Mouse (Mus musculus): ENCODE measurements at regions not wholly inside any gene's neighbourhood (a gene's known extent, or its start where the extent isn't known, plus 50 kb on each side); places are given as distances from the start of the nearest gene placed in this dataset.

- 90% methylated on average over 5 of the region's 5 CpGs for WGBS
- Histone ChIP-seq H3K4me1 (no peaks in the 10 kb centered on the region), H3K4me2 (replicated peaks) (no peak overlapping the region), H3K36me3 (no peaks in the 10 kb centered on the region), H3K27me3 (no peaks in the 10 kb centered on the region), H3K4me3 (no peak overlapping the region), H3K9me3 (no peaks in the 10 kb centered on the region), H3K9ac (no peak overlapping the region), H3K27ac (no peak overlapping the region)
- ATAC-seq (ENCODE audit: insufficient number of reproducible peaks, insufficient read depth, low FRiP score, low TSS enrichment), result no peak
Measured at GRCm38 (mm10) chr2:169445877-169446276, 141.7 kb downstream of the Gm11011 start.

- no peaks in the 10 kb centered on the region for H3K36me3 ChIP-seq
- H3K9ac ChIP-seq, result no peak overlapping the region
- no peaks in the 10 kb centered on the region for H3K4me1 ChIP-seq
- no peak for ATAC-seq (ENCODE audit: insufficient number of reproducible peaks, insufficient read depth, low FRiP score, low TSS enrichment)
- no peaks in the 10 kb centered on the region for H3K27me3 ChIP-seq
- no peak overlapping the region for H3K27ac ChIP-seq
- no peak overlapping the region for H3K4me2 ChIP-seq (replicated peaks)
- WGBS, result 84% methylated on average over 12 of the region's 12 CpGs
- no peaks in the 10 kb centered on the region for H3K9me3 ChIP-seq
- no peak overlapping the region for H3K4me3 ChIP-seq
Measured at GRCm38 (mm10) chr2:169445371-169445770, 142.2 kb downstream of the Gm11011 start.

- 59% methylated on average over 8 of the region's 8 CpGs for WGBS
- no peaks in the 10 kb centered on the region for H3K9me3 ChIP-seq
Measured at GRCm38 (mm10) chr2:169443271-169443670, 144.3 kb downstream of the Gm11011 start.

GRCm38 (mm10) chr2:169431516-169431915, 156.0 kb downstream of the Gm11011 start:
- H3K4me2 ChIP-seq (replicated peaks), result no peak overlapping the region
- 94% methylated on average over 8 of the region's 8 CpGs for WGBS
- no peaks in the 10 kb centered on the region for H3K27me3 ChIP-seq
- no peaks in the 10 kb centered on the region for H3K4me1 ChIP-seq
- H3K36me3 ChIP-seq, result no peaks in the 10 kb centered on the region
- ATAC-seq (ENCODE audit: insufficient number of reproducible peaks, insufficient read depth, low FRiP score, low TSS enrichment), result no peak
- H3K27ac ChIP-seq, result no peak overlapping the region
- no peak overlapping the region for H3K4me3 ChIP-seq
- no peak overlapping the region for H3K9ac ChIP-seq
- no peaks in the 10 kb centered on the region for H3K9me3 ChIP-seq

More at GRCm38 (mm10) chr2:169443271-169443670, 144.3 kb downstream of the Gm11011 start:
- H3K36me3 ChIP-seq, result no peaks in the 10 kb centered on the region
- H3K9ac ChIP-seq, result no peak overlapping the region
- ATAC-seq (ENCODE audit: insufficient number of reproducible peaks, insufficient read depth, low FRiP score, low TSS enrichment), result no peak
- H3K27ac ChIP-seq, result no peak overlapping the region
- H3K4me3 ChIP-seq, result no peak overlapping the region
- no peaks in the 10 kb centered on the region for H3K4me1 ChIP-seq
- H3K27me3 ChIP-seq, result no peaks in the 10 kb centered on the region
- no peak overlapping the region for H3K4me2 ChIP-seq (replicated peaks)

GRCm38 (mm10) chr2:169429411-169429810, 158.1 kb downstream of the Gm11011 start:
- Histone ChIP-seq H3K9ac (no peak overlapping the region), H3K36me3 (no peaks in the 10 kb centered on the region), H3K27ac (no peak overlapping the region), H3K4me2 (replicated peaks) (no peak overlapping the region), H3K9me3 (no peaks in the 10 kb centered on the region), H3K4me1 (no peaks in the 10 kb centered on the region; the same call in 1 of the 2 replicates), H3K4me3 (no peak overlapping the region), H3K27me3 (no peaks in the 10 kb centered on the region)
- WGBS, result 86% methylated on average over 7 of the region's 7 CpGs
- no peak for ATAC-seq (ENCODE audit: insufficient number of reproducible peaks, insufficient read depth, low FRiP score, low TSS enrichment)

GRCm38 (mm10) chr2:169424166-169424920, 163.2 kb downstream of the Gm11011 start:
- H3K9ac ChIP-seq, result no peak overlapping the region
- H3K4me1 ChIP-seq, result peaks cover 3% of the 10 kb centered on the region; the same call in 1 of the 2 replicates
- H3K27me3 ChIP-seq, result no peaks in the 10 kb centered on the region
- no peak overlapping the region for H3K4me2 ChIP-seq (replicated peaks)
- no peaks in the 10 kb centered on the region for H3K9me3 ChIP-seq
- 74% methylated on average over 12 of the region's 12 CpGs for WGBS
- no peak overlapping the region for H3K27ac ChIP-seq
- ATAC-seq (ENCODE audit: insufficient number of reproducible peaks, insufficient read depth, low FRiP score, low TSS enrichment), result no peak
- H3K4me3 ChIP-seq, result no peak overlapping the region
- no peaks in the 10 kb centered on the region for H3K36me3 ChIP-seq

GRCm38 (mm10) chr2:169412361-169412760, 175.2 kb downstream of the Gm11011 start:
- 62% methylated on average over 6 of the region's 6 CpGs for WGBS
- H3K4me3 ChIP-seq, result no peak overlapping the region
- no peak overlapping the region for H3K27ac ChIP-seq
- no peaks in the 10 kb centered on the region for H3K9me3 ChIP-seq
- no peak for ATAC-seq (ENCODE audit: insufficient number of reproducible peaks, insufficient read depth, low FRiP score, low TSS enrichment)
- no peak overlapping the region for H3K4me2 ChIP-seq (replicated peaks)
- H3K36me3 ChIP-seq, result no peaks in the 10 kb centered on the region
- no peak overlapping the region for H3K9ac ChIP-seq
- H3K27me3 ChIP-seq, result no peaks in the 10 kb centered on the region
- no peaks in the 10 kb centered on the region for H3K4me1 ChIP-seq

- 54% methylated on average over 3 of the region's 3 CpGs for WGBS
- no peak overlapping the region for H3K4me3 ChIP-seq
- H3K27me3 ChIP-seq, result no peaks in the 10 kb centered on the region
- no peak overlapping the region for H3K4me2 ChIP-seq (replicated peaks)
- no peak overlapping the region for H3K9ac ChIP-seq
- H3K9me3 ChIP-seq, result 0 out of 2 replicates have a peak, but pooled peaks cover 3% of the 10 kb centered on the region
- no peak overlapping the region for H3K27ac ChIP-seq
- peaks cover 6% of the 10 kb centered on the region for H3K4me1 ChIP-seq
- H3K36me3 ChIP-seq, result no peaks in the 10 kb centered on the region
- ATAC-seq (ENCODE audit: insufficient number of reproducible peaks, insufficient read depth, low FRiP score, low TSS enrichment), result no peak
Measured at GRCm38 (mm10) chr2:169410080-169410479, 177.5 kb downstream of the Gm11011 start.

- Histone ChIP-seq H3K4me2 (replicated peaks) (no peak overlapping the region), H3K27ac (no peak overlapping the region), H3K9ac (no peak overlapping the region), H3K4me3 (no peak overlapping the region), H3K36me3 (no peaks in the 10 kb centered on the region), H3K4me1 (peaks cover 7% of the 10 kb centered on the region), H3K27me3 (no peaks in the 10 kb centered on the region), H3K9me3 (0 out of 2 replicates have a peak, but pooled peaks cover 3% of the 10 kb centered on the region)
- WGBS, result 23% methylated on average over 6 of the region's 6 CpGs
- peak; percentile 74; the same call in 1 of the 2 replicates for ATAC-seq (ENCODE audit: insufficient number of reproducible peaks, insufficient read depth, low FRiP score, low TSS enrichment)
Measured at GRCm38 (mm10) chr2:169404908-169405690, 182.4 kb downstream of the Gm11011 start.

- 84% methylated on average over 6 of the region's 6 CpGs for WGBS
- Histone ChIP-seq H3K4me2 (replicated peaks) (no peak overlapping the region), H3K27me3 (no peaks in the 10 kb centered on the region), H3K9me3 (no peaks in the 10 kb centered on the region), H3K36me3 (no peaks in the 10 kb centered on the region), H3K4me1 (no peaks in the 10 kb centered on the region), H3K27ac (no peak overlapping the region), H3K9ac (no peak overlapping the region), H3K4me3 (no peak overlapping the region)
- ATAC-seq (ENCODE audit: insufficient number of reproducible peaks, insufficient read depth, low FRiP score, low TSS enrichment), result no peak
Measured at GRCm38 (mm10) chr2:169397758-169398157, 189.8 kb downstream of the Gm11011 start.

- Histone ChIP-seq H3K27ac (no peak overlapping the region), H3K4me3 (no peak overlapping the region), H3K4me2 (replicated peaks) (no peak overlapping the region), H3K4me1 (no peaks in the 10 kb centered on the region), H3K9ac (no peak overlapping the region), H3K9me3 (no peaks in the 10 kb centered on the region), H3K36me3 (no peaks in the 10 kb centered on the region), H3K27me3 (no peaks in the 10 kb centered on the region)
- 76% methylated on average over 4 of the region's 4 CpGs for WGBS
- ATAC-seq (ENCODE audit: insufficient number of reproducible peaks, insufficient read depth, low FRiP score, low TSS enrichment), result no peak
Measured at GRCm38 (mm10) chr2:169397013-169397412, 190.5 kb downstream of the Gm11011 start.

GRCm38 (mm10) chr2:169396294-169396693, 191.3 kb downstream of the Gm11011 start:
- Histone ChIP-seq H3K4me1 (no peaks in the 10 kb centered on the region), H3K36me3 (no peaks in the 10 kb centered on the region), H3K27ac (no peak overlapping the region), H3K4me2 (replicated peaks) (no peak overlapping the region), H3K4me3 (no peak overlapping the region), H3K9me3 (no peaks in the 10 kb centered on the region), H3K27me3 (no peaks in the 10 kb centered on the region), H3K9ac (no peak overlapping the region)
- ATAC-seq (ENCODE audit: insufficient number of reproducible peaks, insufficient read depth, low FRiP score, low TSS enrichment), result no peak
- 89% methylated on average over 4 of the region's 4 CpGs for WGBS
